Mouse (Mus musculus): ENCODE measurements around the gene Gm10413. TPM values are rescaled to one million over a fixed set of nuclear protein-coding genes. Genes with fewer than 3 reads are reported as not detected.
"Not testable (repeated sequence)": the region's sequence is repeated elsewhere in the genome, so short reads cannot be mapped to it uniquely, and the experiment has no call there.

Gm10413 gene
- polyA plus RNA-seq (2015; fragmentation: Nextera tagmentation; extraction: Ambion mirVana), result not detected in 2 replicates

DNA sequence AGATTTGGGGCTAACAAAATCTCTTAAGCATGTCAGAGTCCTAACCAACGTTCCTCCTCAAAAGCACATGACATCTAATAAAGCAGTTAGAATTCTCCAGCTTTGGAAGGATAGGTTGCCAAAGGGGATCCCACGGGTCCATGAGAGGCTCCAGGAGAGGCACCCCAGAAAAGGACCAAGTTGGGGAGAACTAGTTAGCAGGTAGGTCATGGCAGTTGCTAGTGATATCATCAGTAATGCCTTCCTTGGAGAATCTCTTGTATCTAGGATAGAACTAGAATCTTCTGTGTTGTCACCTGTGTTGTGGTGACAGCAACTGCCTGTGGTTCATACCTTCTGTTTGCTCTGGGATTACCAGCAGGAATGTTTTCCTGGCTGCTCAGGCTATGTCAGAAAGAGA, at the start of gene Gm10413:
Gm10413 (plus strand) TSS at position 301 of the 400 bp plus-strand sequence.
- no CpG with 5 or more reads among the region's 2 CpGs for WGBS
- H3K27ac ChIP-seq; ATAC-seq; H3K27me3 ChIP-seq (replicated peaks); H3K36me3 ChIP-seq; H3K9me3 ChIP-seq; H3K4me3 ChIP-seq (replicated peaks); H3K4me2 ChIP-seq (replicated peaks); H3K4me1 ChIP-seq (replicated peaks); H3K9ac ChIP-seq: not testable (repeated sequence)

DNA sequence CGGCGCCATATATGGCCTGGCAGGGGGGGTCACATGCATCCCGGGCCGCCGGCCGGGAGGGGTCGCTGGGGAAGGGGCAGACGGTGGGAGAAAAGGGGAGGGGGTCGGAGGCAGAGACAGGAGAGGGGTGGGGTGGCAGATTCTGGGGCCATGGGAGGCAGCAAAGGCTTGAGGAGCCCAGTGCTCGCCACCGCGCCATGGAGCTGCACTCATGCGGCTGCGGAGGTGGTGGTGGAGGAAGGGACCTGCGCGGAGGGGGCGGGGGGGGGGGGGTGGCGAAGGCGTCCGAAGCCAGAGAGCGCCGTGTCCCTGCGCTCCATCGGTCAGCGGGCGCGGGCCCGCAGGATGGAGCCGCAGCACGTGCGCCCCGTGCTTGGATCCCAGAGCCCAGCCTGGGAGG, 17.4 kb downstream of the Gm10413 start, which contains the start of gene Gm10409:
Gm10409 (plus strand) TSS at position 301 of the 400 bp plus-strand sequence.
- not testable (repeated sequence) for H3K36me3 ChIP-seq; H3K27me3 ChIP-seq (replicated peaks); H3K4me3 ChIP-seq (replicated peaks); ATAC-seq; H3K27ac ChIP-seq; H3K9me3 ChIP-seq; H3K4me1 ChIP-seq (replicated peaks); H3K9ac ChIP-seq; H3K4me2 ChIP-seq (replicated peaks)
- no CpG with 5 or more reads among the region's 32 CpGs for WGBS

GRCm38 (mm10) chr14:3427803-3428202, 32.9 kb downstream of the Gm10413 start, which contains the start of gene Gm3005:
Gm3005 (plus strand) TSS chr14:3428103.
- ATAC-seq; H3K27ac ChIP-seq; H3K36me3 ChIP-seq; H3K9me3 ChIP-seq; H3K9ac ChIP-seq; H3K4me3 ChIP-seq (replicated peaks); H3K27me3 ChIP-seq (replicated peaks); H3K4me1 ChIP-seq (replicated peaks); H3K4me2 ChIP-seq (replicated peaks): not testable (repeated sequence)
- no CpG with 5 or more reads among the region's 2 CpGs for WGBS

GRCm38 (mm10) chr14:3449079-3449478, 54.2 kb downstream of the Gm10413 start, which contains the start of gene Gm10408:
Gm10408 (plus strand) TSS chr14:3449379.
- H3K9ac ChIP-seq; ATAC-seq; H3K36me3 ChIP-seq; H3K4me2 ChIP-seq (replicated peaks); H3K4me1 ChIP-seq (replicated peaks); H3K4me3 ChIP-seq (replicated peaks); H3K27ac ChIP-seq; H3K9me3 ChIP-seq; H3K27me3 ChIP-seq (replicated peaks): not testable (repeated sequence)
- WGBS, result no CpG with 5 or more reads among the region's 3 CpGs

Other genes with a start within 250 kb of the Gm10413 start
- gene Gm5795, start 206.8 kb upstream of the Gm10413 start, polyA plus RNA-seq (2015; fragmentation: Nextera tagmentation; extraction: Ambion mirVana), result not detected in 2 replicates
- gene D830030K20Rik, start 186.6 kb upstream of the Gm10413 start, polyA plus RNA-seq (2015; fragmentation: Nextera tagmentation; extraction: Ambion mirVana), result 3.6 and 4.5 TPM in 2 replicates
- gene Gm2956, start 62.5 kb upstream of the Gm10413 start, polyA plus RNA-seq (2015; fragmentation: Nextera tagmentation; extraction: Ambion mirVana), result not detected in 2 replicates
- gene Gm10409, start 17.5 kb downstream of the Gm10413 start, polyA plus RNA-seq (2015; fragmentation: Nextera tagmentation; extraction: Ambion mirVana), result 0.62 and 0.88 TPM in 2 replicates
- gene Gm3005, start 33.0 kb downstream of the Gm10413 start, polyA plus RNA-seq (2015; fragmentation: Nextera tagmentation; extraction: Ambion mirVana), result 0.16 and 0.30 TPM in 2 replicates
- gene Gm10408, start 54.3 kb downstream of the Gm10413 start, polyA plus RNA-seq (2015; fragmentation: Nextera tagmentation; extraction: Ambion mirVana), result not detected in 2 replicates
- gene Gm3012, start 239.4 kb downstream of the Gm10413 start, polyA plus RNA-seq (2015; fragmentation: Nextera tagmentation; extraction: Ambion mirVana), result not detected in 2 replicates

Data from intestine, embryonic 15.5 days (tissue).